Mouse (Mus musculus) hindbrain, embryonic 10.5 days (tissue): ENCODE measurements at regions not wholly inside any gene's neighbourhood (a gene's known extent, or its start where the extent isn't known, plus 50 kb on each side); places are given as distances from the start of the nearest gene placed in this dataset.
A peak's percentile ranks its signal among the peaks of the same experiment; 100 is the strongest.

ENCODE experiments used
- DNase-seq: peaks from one replicate; pipeline ENCODE4 v3.0.0-alpha.2; 2017; ENCODE audit warnings: low spot score
- H3K27ac ChIP-seq: fragments of 300-500 bp; sonication (generic); 2 replicates; pipeline ENCODE4 v1.5.1; 2016; ENCODE audit warnings: mild to moderate bottlenecking, moderate library complexity
- H3K27me3 ChIP-seq: fragments of 300-500 bp; sonication (generic); 2 replicates; pipeline ENCODE4 v1.6.1; 2016; ENCODE audit warnings: mild to moderate bottlenecking; ENCODE audit not compliant: poor library complexity, insufficient read depth, severe bottlenecking
- H3K36me3 ChIP-seq: fragments of 300-500 bp; sonication (generic); 2 replicates; pipeline ENCODE4 v1.6.1; 2016; ENCODE audit warnings: mild to moderate bottlenecking, moderate library complexity
- H3K4me1 ChIP-seq: fragments of 300-500 bp; sonication (generic); replicated peaks from 2 replicates; pipeline ENCODE4 v1.6.1; 2016; ENCODE audit warnings: mild to moderate bottlenecking
- H3K4me3 ChIP-seq: fragments of 300-500 bp; sonication (generic); 2 replicates; pipeline ENCODE4 v1.5.1; 2016; ENCODE audit warnings: mild to moderate bottlenecking, moderate library complexity
- H3K9me3 ChIP-seq: fragments of 300-500 bp; sonication (generic); 2 replicates; pipeline ENCODE4 v1.6.1; 2016; ENCODE audit warnings: mild to moderate bottlenecking, moderate library complexity
- WGBS: fragments of 180-500 bp; shearing (Covaris S2); methylation state at CpG from one replicate; pipeline ENCODE4 v1.1.7; 2016; 5-methylcytosine and 5-hydroxymethylcytosine counted together

GRCm38 (mm10) chr13:38798514-38798913 lies 139.7 kb upstream of the Eef1e1 start:
- H3K27ac ChIP-seq = no peak overlapping the region
- no peak for DNase-seq
- H3K36me3 ChIP-seq = no peaks in the 10 kb centered on the region
- H3K27me3 ChIP-seq = no peaks in the 10 kb centered on the region
- no peak overlapping the region for H3K4me3 ChIP-seq
- WGBS = 90% methylated on average over 11 of the region's 11 CpGs
- H3K9me3 ChIP-seq = no peaks in the 10 kb centered on the region
- no peaks in the 10 kb centered on the region; the same call in 1 of the 2 replicates for H3K4me1 ChIP-seq

- 40% methylated on average over 7 of the region's 7 CpGs for WGBS
Observed at GRCm38 (mm10) chr13:38793456-38793855, 134.6 kb upstream of the Eef1e1 start.

GRCm38 (mm10) chr13:38780630-38781010 lies 121.8 kb upstream of the Eef1e1 start:
- Histone ChIP-seq H3K4me3 (no peak overlapping the region), H3K9me3 (no peaks in the 10 kb centered on the region), H3K27me3 (no peaks in the 10 kb centered on the region), H3K36me3 (no peaks in the 10 kb centered on the region), H3K4me1 (peaks cover 31% of the 10 kb centered on the region), H3K27ac (no peak overlapping the region)
- WGBS = 65% methylated on average over 6 of the region's 6 CpGs
- DNase-seq = no peak

More at GRCm38 (mm10) chr13:38793456-38793855, 134.6 kb upstream of the Eef1e1 start:
- DNase-seq = no peak
- Histone ChIP-seq H3K4me1 (no peaks in the 10 kb centered on the region), H3K27ac (no peak overlapping the region), H3K9me3 (no peaks in the 10 kb centered on the region), H3K4me3 (no peak overlapping the region), H3K36me3 (no peaks in the 10 kb centered on the region), H3K27me3 (no peaks in the 10 kb centered on the region)

- Histone ChIP-seq H3K27ac (peak overlapping the region; percentile 45; the same call in 1 of the 2 replicates), H3K4me1 (peaks cover 31% of the 10 kb centered on the region), H3K4me3 (no peak overlapping the region), H3K36me3 (no peaks in the 10 kb centered on the region), H3K27me3 (no peaks in the 10 kb centered on the region), H3K9me3 (no peaks in the 10 kb centered on the region)
- peak; percentile 14 for DNase-seq
- 43% methylated on average over 14 of the region's 14 CpGs for WGBS
Observed at GRCm38 (mm10) chr13:38779984-38780629, 121.2 kb upstream of the Eef1e1 start.

GRCm38 (mm10) chr13:38776546-38776945 lies 117.7 kb upstream of the Eef1e1 start:
- H3K9me3 ChIP-seq = no peaks in the 10 kb centered on the region
- no peak for DNase-seq
- H3K4me1 ChIP-seq = peaks cover 31% of the 10 kb centered on the region
- no peak overlapping the region for H3K27ac ChIP-seq
- 90% methylated on average over 3 of the region's 3 CpGs for WGBS
- no peaks in the 10 kb centered on the region for H3K36me3 ChIP-seq
- no peak overlapping the region for H3K4me3 ChIP-seq
- H3K27me3 ChIP-seq = no peaks in the 10 kb centered on the region

GRCm38 (mm10) chr13:38772996-38773395 lies 114.1 kb upstream of the Eef1e1 start:
- no peak for DNase-seq
- Histone ChIP-seq H3K9me3 (no peaks in the 10 kb centered on the region), H3K4me3 (no peak overlapping the region), H3K36me3 (no peaks in the 10 kb centered on the region), H3K27me3 (no peaks in the 10 kb centered on the region), H3K27ac (no peak overlapping the region), H3K4me1 (0 out of 2 replicates have a peak, but pooled peaks cover 4% of the 10 kb centered on the region)
- WGBS = 80% methylated on average over 6 of the region's 6 CpGs

- Histone ChIP-seq H3K4me3 (no peak overlapping the region), H3K4me1 (no peaks in the 10 kb centered on the region), H3K9me3 (no peaks in the 10 kb centered on the region), H3K36me3 (no peaks in the 10 kb centered on the region), H3K27me3 (no peaks in the 10 kb centered on the region), H3K27ac (no peak overlapping the region)
- no peak for DNase-seq
- WGBS = 44% methylated on average over 4 of the region's 4 CpGs
Observed at GRCm38 (mm10) chr13:38766133-38766532, 107.3 kb upstream of the Eef1e1 start.

GRCm38 (mm10) chr13:38760261-38760660 lies 101.4 kb upstream of the Eef1e1 start:
- Histone ChIP-seq H3K9me3 (no peaks in the 10 kb centered on the region), H3K36me3 (no peaks in the 10 kb centered on the region), H3K27ac (no peak overlapping the region), H3K4me1 (no peaks in the 10 kb centered on the region), H3K4me3 (no peak overlapping the region), H3K27me3 (no peaks in the 10 kb centered on the region)
- no peak for DNase-seq
- 90% methylated on average over 3 of the region's 3 CpGs for WGBS

GRCm38 (mm10) chr13:38756629-38757227 lies 97.9 kb upstream of the Eef1e1 start:
- H3K27me3 ChIP-seq = no peaks in the 10 kb centered on the region
- H3K36me3 ChIP-seq = no peaks in the 10 kb centered on the region
- peaks cover 6% of the 10 kb centered on the region for H3K9me3 ChIP-seq
- no peak overlapping the region for H3K27ac ChIP-seq
- no peaks in the 10 kb centered on the region for H3K4me1 ChIP-seq
- H3K4me3 ChIP-seq = no peak overlapping the region
- 89% methylated on average over 11 of the region's 11 CpGs for WGBS
- no peak for DNase-seq

GRCm38 (mm10) chr13:38753722-38754121 lies 94.9 kb upstream of the Eef1e1 start:
- no peaks in the 10 kb centered on the region for H3K27me3 ChIP-seq
- no peak overlapping the region for H3K4me3 ChIP-seq
- no peak overlapping the region for H3K27ac ChIP-seq
- no peaks in the 10 kb centered on the region for H3K4me1 ChIP-seq
- DNase-seq = no peak
- 83% methylated on average over 4 of the region's 4 CpGs for WGBS
- H3K9me3 ChIP-seq = peaks cover 8% of the 10 kb centered on the region
- no peaks in the 10 kb centered on the region for H3K36me3 ChIP-seq

GRCm38 (mm10) chr13:38751876-38752275 lies 93.0 kb upstream of the Eef1e1 start:
- WGBS = 87% methylated on average over 1 of the region's 1 CpGs
- no peaks in the 10 kb centered on the region for H3K36me3 ChIP-seq
- peaks cover 8% of the 10 kb centered on the region for H3K9me3 ChIP-seq
- H3K4me3 ChIP-seq = no peak overlapping the region
- H3K4me1 ChIP-seq = no peaks in the 10 kb centered on the region
- no peak overlapping the region for H3K27ac ChIP-seq
- H3K27me3 ChIP-seq = no peaks in the 10 kb centered on the region
- DNase-seq = no peak

GRCm38 (mm10) chr13:38740066-38740465 lies 81.2 kb upstream of the Eef1e1 start:
- 93% methylated on average over 8 of the region's 8 CpGs for WGBS

GRCm38 (mm10) chr13:38736361-38737035 lies 77.6 kb upstream of the Eef1e1 start:
- no peaks in the 10 kb centered on the region for H3K27me3 ChIP-seq
- no peaks in the 10 kb centered on the region for H3K36me3 ChIP-seq
- H3K27ac ChIP-seq = no peak overlapping the region
- no peaks in the 10 kb centered on the region for H3K9me3 ChIP-seq
- no peak overlapping the region for H3K4me3 ChIP-seq
- H3K4me1 ChIP-seq = no peaks in the 10 kb centered on the region
- 86% methylated on average over 4 of the region's 4 CpGs for WGBS
- no peak for DNase-seq

More at GRCm38 (mm10) chr13:38740066-38740465, 81.2 kb upstream of the Eef1e1 start:
- Histone ChIP-seq H3K4me1 (no peaks in the 10 kb centered on the region), H3K36me3 (no peaks in the 10 kb centered on the region), H3K4me3 (no peak overlapping the region), H3K9me3 (no peaks in the 10 kb centered on the region), H3K27me3 (no peaks in the 10 kb centered on the region), H3K27ac (no peak overlapping the region)
- DNase-seq = no peak
